Mouse (Mus musculus): ENCODE measurements at regions not wholly inside any gene's neighbourhood (a gene's known extent, or its start where the extent isn't known, plus 50 kb on each side); places are given as distances from the start of the nearest gene placed in this dataset.

DNA sequence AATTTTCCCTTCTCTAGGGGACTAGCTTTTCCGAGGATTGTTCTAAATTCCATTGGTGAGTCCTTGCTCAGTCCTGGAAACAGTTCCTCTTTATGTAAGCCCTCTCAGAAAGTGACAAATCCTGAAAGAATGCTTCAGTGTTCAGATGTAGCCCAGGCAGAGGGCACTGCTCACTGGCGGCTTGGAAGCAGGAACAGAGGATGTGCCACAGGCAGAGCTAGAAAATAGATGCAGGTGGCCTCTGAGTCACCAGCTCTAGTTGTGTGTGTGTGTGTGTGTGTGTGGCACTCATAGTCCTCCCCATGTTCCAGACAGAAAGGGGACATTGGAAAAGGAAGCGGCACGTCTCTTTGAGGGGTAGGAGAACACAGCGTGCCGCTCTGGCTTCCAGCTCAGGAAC lies 52.5 kb upstream of the Ampd3 start:
- no peak for DNase-seq (ENCODE audit: low spot score)

DNA sequence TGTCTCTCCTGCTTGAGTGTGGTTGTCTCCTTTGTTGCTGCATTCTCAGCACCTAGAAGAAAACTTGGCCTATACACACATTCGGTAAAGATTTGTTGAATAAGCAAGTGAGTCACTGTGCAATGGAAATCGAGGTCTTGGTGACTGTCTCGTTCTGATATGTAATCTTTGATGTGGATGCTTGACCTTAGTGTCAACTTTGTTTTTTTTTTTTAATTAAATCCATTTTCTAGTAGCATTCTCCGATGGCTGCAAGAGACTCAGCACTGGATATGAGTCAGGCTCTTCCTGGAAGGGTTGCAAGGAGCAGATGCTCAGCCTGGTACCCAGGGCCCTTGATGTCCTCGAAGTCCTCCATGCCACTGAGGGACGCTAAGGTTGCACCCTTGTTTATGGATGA lies 50.9 kb upstream of the Ampd3 start:
- no peak for DNase-seq (ENCODE audit: low spot score)
